Mouse (Mus musculus) G1E (cell line): ENCODE results near the gene Rex1bd.

Experiments
- CTCF ChIP-seq: IDR thresholded peaks from 2 replicates; pipeline ENCODE4 v1.5.1; 2012; ENCODE audit warnings: low read depth, low read length, inconsistent platforms, mixed read lengths
- GATA1 ChIP-seq: IDR thresholded peaks from 2 replicates; pipeline ENCODE4 v1.6.1; 2012; ENCODE audit warnings: borderline replicate concordance, low read length, inconsistent platforms, mixed read lengths
- GATA2 ChIP-seq: IDR thresholded peaks from 2 replicates; pipeline ENCODE4 v1.6.1; 2012; ENCODE audit warnings: low read depth, low read length, inconsistent platforms, borderline replicate concordance
- POLR2AphosphoS5 ChIP-seq: IDR thresholded peaks from 2 replicates; pipeline ENCODE4 v1.6.1; 2012; ENCODE audit warnings: low read depth, low read length, inconsistent platforms; ENCODE audit not compliant: insufficient replicate concordance
- TAL1 ChIP-seq: conservative IDR thresholded peaks from 2 replicates; pipeline ENCODE4 v1.6.1; 2012; ENCODE audit warnings: low read depth, low read length, inconsistent platforms, mixed read lengths

DNA sequence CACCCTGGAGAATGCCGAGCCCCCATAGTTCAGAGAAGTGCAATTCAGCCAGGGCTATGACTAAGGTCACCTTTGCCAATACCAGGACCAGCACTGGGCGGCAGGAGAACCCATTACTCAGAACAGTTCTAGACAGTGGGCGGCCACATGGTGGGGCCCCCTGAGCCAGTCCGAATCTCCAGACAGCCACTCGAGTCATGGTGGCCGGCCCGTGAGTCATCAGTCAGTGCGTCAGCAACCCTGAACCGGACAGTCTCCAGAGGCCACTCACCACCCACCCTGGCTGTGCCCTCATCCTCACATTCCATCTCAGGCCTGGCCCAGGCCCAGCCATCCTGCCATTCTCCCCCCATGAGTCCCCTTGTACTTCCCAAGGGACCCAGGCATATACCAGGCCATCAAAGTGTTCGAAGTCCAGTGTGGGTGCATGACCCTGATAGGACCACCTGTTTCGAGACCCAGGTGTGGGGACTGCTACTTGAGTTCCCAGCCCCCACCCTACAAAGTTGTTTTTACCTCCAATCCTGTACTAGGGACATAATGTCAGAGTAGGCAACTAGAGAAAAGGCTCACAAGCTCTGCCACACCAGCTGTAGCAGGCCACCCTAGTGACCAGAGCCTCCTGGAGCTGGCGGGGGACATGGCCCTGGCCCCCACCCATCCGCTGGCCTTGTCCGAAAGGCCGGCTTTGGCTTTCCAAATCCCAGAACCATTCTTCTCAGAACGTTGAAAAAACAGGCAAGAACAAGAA lies 44.6 kb downstream of the Rex1bd start:
- TF ChIP-seq CTCF (no peak), GATA1 (no peak), TAL1 (no peak), POLR2AphosphoS5 (no peak), GATA2 (no peak)
